In genomic region chr13:98791693-98792092, GRCm38 (mm10) we compare ENCODE assay signal across 23 mouse cellular contexts.
"Had no signal": no experiment of that assay in that cellular context is flagged by ENCODE, and none has a peak within 500 bp of the region (broad histone marks: within the 10 kb centered on the region; RNA-seq: fewer than 3 reads in every experiment).

No protein-coding gene starts in this region.

- H3K27me3 ChIP-seq: heart, embryonic 12.5 days; hindbrain, embryonic 12.5 days; intestine, embryonic 15.5 days; limb, embryonic 13.5 days; limb, embryonic 15.5 days; liver, embryonic 12.5 days had no signal

- H3K9ac ChIP-seq: heart, embryonic 12.5 days; hindbrain, embryonic 12.5 days; hindbrain, embryonic 14.5 days; intestine, embryonic 15.5 days; limb, embryonic 13.5 days; limb, embryonic 15.5 days; liver, embryonic 12.5 days; liver, embryonic 14.5 days had no signal

- H3K4me1 ChIP-seq: hindbrain, embryonic 10.5 days; hindbrain, embryonic 12.5 days; intestine, embryonic 15.5 days; limb, embryonic 13.5 days; limb, embryonic 15.5 days had no signal

- DNase-seq: gastrocnemius, postnatal 14 days; gastrocnemius, postnatal 36 days; heart, postnatal 10 days; heart, postnatal 4 days; kidney, adult 18-20 months; kidney, adult 8-10 months; kidney, postnatal 10 days; kidney, postnatal 25 days; kidney, postnatal 4 days; left cerebral cortex, postnatal 4 days had no signal

- H3K27ac ChIP-seq: heart, embryonic 10.5 days; hindbrain, embryonic 10.5 days; hindbrain, embryonic 12.5 days; hindbrain, embryonic 14.5 days; intestine, embryonic 15.5 days; layer of hippocampus, adult 2 months; limb, embryonic 13.5 days; limb, embryonic 15.5 days; liver, embryonic 12.5 days; liver, embryonic 14.5 days had no signal

- ATAC-seq: hindbrain, embryonic 16.5 days; intestine, embryonic 15.5 days; intestine, postnatal 0 days; liver, embryonic 12.5 days had no signal

- H3K4me3 ChIP-seq: heart, embryonic 10.5 days; heart, embryonic 12.5 days; hindbrain, embryonic 10.5 days; hindbrain, embryonic 12.5 days; intestine, embryonic 15.5 days; layer of hippocampus, adult 2 months; limb, embryonic 13.5 days; limb, embryonic 15.5 days; liver, embryonic 12.5 days had no signal
